In the genomic region with DNA sequence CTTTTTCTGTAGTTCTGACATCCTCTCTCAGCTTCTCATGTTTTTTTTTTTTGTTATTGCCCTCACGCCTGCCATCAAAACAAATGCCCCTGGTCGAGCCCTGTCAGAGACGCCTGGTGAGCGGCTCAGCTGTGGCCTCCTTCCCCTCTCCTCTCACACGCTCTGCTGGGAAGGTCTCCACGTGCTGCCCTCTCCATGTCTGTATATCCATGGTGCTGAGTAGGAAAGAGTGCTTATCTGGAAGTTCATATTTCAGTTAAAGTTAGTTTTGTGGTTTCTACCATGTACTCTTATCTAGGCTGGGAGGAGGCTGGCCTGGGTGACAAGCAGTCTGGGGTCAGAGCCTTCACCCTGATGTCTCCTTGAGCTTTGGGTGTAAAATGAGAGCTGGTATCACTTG, we compare ENCODE assay signal across 18 mouse cellular contexts.
DNase-seq lines count a peak whose midpoint lies in the region; ATAC-seq and TF ChIP-seq lines count a peak whose summit lies in the region.
"Had no signal": no experiment of that assay in that cellular context is flagged by ENCODE, and none has a peak within 500 bp of the region (broad histone marks: within the 10 kb centered on the region; RNA-seq: fewer than 3 reads in every experiment).

No protein-coding gene starts in this region.

- H3K36me3 ChIP-seq in heart, postnatal 0 days (replicated peaks; ENCODE audit: control insufficient read depth, insufficient read depth, low read length) = peaks cover 84% of the 10 kb centered on the region
- peaks cover 16% of the 10 kb centered on the region for H3K36me3 ChIP-seq in heart, adult 2 months (ENCODE audit: control insufficient read depth, insufficient read depth, low read length)
- peaks cover 10% of the 10 kb centered on the region for H3K36me3 ChIP-seq in megakaryocyte, embryonic 14.5 days (replicated peaks; ENCODE audit: low read length)
- no peaks in the 10 kb centered on the region for H3K36me3 ChIP-seq in forebrain, embryonic 11.5 days (ENCODE audit: control insufficient read depth, insufficient read depth, low read length)
- H3K36me3 ChIP-seq: hindbrain, embryonic 13.5 days; lung, embryonic 15.5 days; midbrain, embryonic 10.5 days; neural tube, embryonic 15.5 days had no signal

- H3K79me2 ChIP-seq in heart, adult 2 months (replicated peaks; ENCODE audit: control insufficient read depth, insufficient read depth, low read length) = no peaks in the 10 kb centered on the region

- TF ChIP-seq EP300 in heart, postnatal 0 days (IDR thresholded peaks at IDR 0.05; ENCODE audit: low read depth) = no peak
- TF ChIP-seq EP300 in heart, adult 2 months (IDR thresholded peaks at IDR 0.05; ENCODE audit: insufficient read depth, low read depth, low read length) = no peak

- no peak overlapping the region for H3K4me3 ChIP-seq in heart, postnatal 0 days (ENCODE audit: low read depth, low read length)
- H3K4me3 ChIP-seq in heart, adult 2 months = no peak overlapping the region
- no peak overlapping the region for H3K4me3 ChIP-seq in bone marrow, adult 2 months (replicated peaks; ENCODE audit: control insufficient read depth, low read depth, low read length)
- H3K4me3 ChIP-seq in megakaryocyte, embryonic 14.5 days (replicated peaks) = peak overlapping the region; percentile 62
- H3K4me3 ChIP-seq in forebrain, embryonic 11.5 days (ENCODE audit: low read depth, low read length) = no peak overlapping the region
- H3K4me3 ChIP-seq: erythroblast, embryonic 14.5 days; hindbrain, embryonic 13.5 days; lung, embryonic 15.5 days; midbrain, embryonic 10.5 days; neural tube, embryonic 15.5 days had no signal

- no peak overlapping the region for H3K4me2 ChIP-seq in heart, postnatal 0 days (ENCODE audit: low read depth, low read length)
- no peak overlapping the region for H3K4me2 ChIP-seq in forebrain, embryonic 11.5 days (ENCODE audit: low read depth, low read length, severe bottlenecking)
- H3K4me2 ChIP-seq: hindbrain, embryonic 13.5 days; lung, embryonic 15.5 days; neural tube, embryonic 15.5 days had no signal

- no peak overlapping the region for H3K9ac ChIP-seq in heart, postnatal 0 days (replicated peaks; ENCODE audit: low read depth, low read length)
- H3K9ac ChIP-seq in heart, adult 2 months (ENCODE audit: low read depth, low read length) = no peak overlapping the region
- no peak overlapping the region for H3K9ac ChIP-seq in forebrain, embryonic 11.5 days (ENCODE audit: low read length)
- H3K9ac ChIP-seq: hindbrain, embryonic 13.5 days; lung, embryonic 15.5 days; neural tube, embryonic 15.5 days had no signal

- no peak for TF ChIP-seq POLR2A in heart, adult 2 months (IDR thresholded peaks at IDR 0.05; ENCODE audit: insufficient read depth, low read depth, low read length)
- TF ChIP-seq POLR2A in bone marrow, adult 2 months (IDR thresholded peaks at IDR 0.05; ENCODE audit: borderline replicate concordance, control insufficient read depth, low read depth, low read length) = no peak

- WGBS in heart, postnatal 0 days = 30% methylated on average over 6 of the region's 6 CpGs
- 53% methylated on average over 6 of the region's 6 CpGs for WGBS in heart, adult 2 months
- 49% methylated on average over 6 of the region's 6 CpGs for WGBS in bone marrow, adult 2 months
- WGBS in forebrain, embryonic 11.5 days = 70% methylated on average over 6 of the region's 6 CpGs

- peaks cover 18% of the 10 kb centered on the region for H3K4me1 ChIP-seq in heart, postnatal 0 days (ENCODE audit: control insufficient read depth, insufficient read depth)
- peaks cover 7% of the 10 kb centered on the region for H3K4me1 ChIP-seq in heart, adult 2 months (ENCODE audit: control insufficient read depth, insufficient read depth, low read length)
- peaks cover 2% of the 10 kb centered on the region; the same call in 1 of the 2 replicates for H3K4me1 ChIP-seq in bone marrow, adult 2 months (ENCODE audit: control insufficient read depth, insufficient read depth, low read length)
- H3K4me1 ChIP-seq in megakaryocyte, embryonic 14.5 days = peaks cover 87% of the 10 kb centered on the region
- H3K4me1 ChIP-seq in forebrain, embryonic 11.5 days (replicated peaks; ENCODE audit: control insufficient read depth, insufficient read depth, low read length) = 0 out of 2 replicates have a peak, but pooled peaks cover 2% of the 10 kb centered on the region

- 0 out of 2 replicates have a peak overlapping the region, but pooled peaks have one; percentile 11 for H3K27ac ChIP-seq in heart, postnatal 0 days (ENCODE audit: low read depth)
- no peak overlapping the region; the same call in 1 of the 2 replicates for H3K27ac ChIP-seq in heart, adult 2 months
- peak overlapping the region; percentile 46; the same call in 1 of the 2 replicates for H3K27ac ChIP-seq in bone marrow, adult 2 months (ENCODE audit: control insufficient read depth, insufficient read depth, low read depth, low read length, poor library complexity)
- H3K27ac ChIP-seq in forebrain, embryonic 11.5 days (ENCODE audit: low read depth, low read length) = no peak overlapping the region
- H3K27ac ChIP-seq: hindbrain, embryonic 13.5 days; lung, embryonic 15.5 days; midbrain, embryonic 10.5 days; neural tube, embryonic 15.5 days had no signal

- intact Hi-C loops in heart, adult 2 months (cut with DNase I) = no loop called here

- ATAC-seq in heart, postnatal 0 days (ENCODE audit: insufficient read depth, low read depth) = no peak
- no peak for ATAC-seq in forebrain, embryonic 11.5 days (replicated peaks; ENCODE audit: low FRiP score)

- DNase-seq in heart, postnatal 0 days (ENCODE audit: low spot score) = no peak
- no peak for DNase-seq in heart, adult 2 months
- DNase-seq in liver = peak; percentile 72
- no peak for DNase-seq in cerebellum, adult 9-11 months
- no peak for DNase-seq in layer of hippocampus, adult 9-10 months (ENCODE audit: low spot score)
- no peak for DNase-seq in forebrain, embryonic 11.5 days (ENCODE audit: low spot score)
- DNase-seq: adrenal gland, postnatal 25 days; cerebellum, postnatal 10 days; kidney, adult 18-20 months; kidney, postnatal 36 days; retina, postnatal 1 day had no signal

- no peaks in the 10 kb centered on the region for H3K27me3 ChIP-seq in heart, postnatal 0 days (ENCODE audit: control insufficient read depth, insufficient read depth, low read length)
- no peaks in the 10 kb centered on the region for H3K27me3 ChIP-seq in heart, adult 2 months (ENCODE audit: control insufficient read depth, insufficient read depth, low read length)
- no peaks in the 10 kb centered on the region for H3K27me3 ChIP-seq in megakaryocyte, embryonic 14.5 days (replicated peaks)
- H3K27me3 ChIP-seq in forebrain, embryonic 11.5 days (ENCODE audit: control insufficient read depth, insufficient read depth, low read length) = no peaks in the 10 kb centered on the region
- H3K27me3 ChIP-seq: lung, embryonic 15.5 days; neural tube, embryonic 15.5 days had no signal

- TF ChIP-seq CTCF in heart, postnatal 0 days (IDR thresholded peaks at IDR 0.05; ENCODE audit: low read depth) = no peak
- TF ChIP-seq CTCF in heart, adult 2 months (IDR thresholded peaks at IDR 0.05) = no peak
- TF ChIP-seq CTCF in bone marrow, adult 2 months (IDR thresholded peaks at IDR 0.05; ENCODE audit: control insufficient read depth, insufficient read depth, low read length) = no peak

- H3K9me3 ChIP-seq in heart, postnatal 0 days (replicated peaks; ENCODE audit: control insufficient read depth, low read length) = no peaks in the 10 kb centered on the region
- H3K9me3 ChIP-seq in megakaryocyte, embryonic 14.5 days = no peaks in the 10 kb centered on the region
- H3K9me3 ChIP-seq in forebrain, embryonic 11.5 days (ENCODE audit: control insufficient read depth, low read length) = no peaks in the 10 kb centered on the region
- H3K9me3 ChIP-seq: hindbrain, embryonic 13.5 days; lung, embryonic 15.5 days; midbrain, embryonic 10.5 days; neural tube, embryonic 15.5 days had no signal

Comparison
In these comparisons a context has a peak if more than half of its experiments do, and no peak if none do; other contexts are left out.
1. H3K27ac ChIP-seq: peak in heart, postnatal 0 days (single experiment) and bone marrow, adult 2 months (single experiment); none in heart, adult 2 months (single experiment) and forebrain, embryonic 11.5 days (single experiment).